Comparison of ENCODE assay signal across 11 mouse cellular contexts in genomic region chr1:36567818-36568603, GRCm38 (mm10). TPM values are rescaled to one million over a fixed set of nuclear protein-coding genes. Genes with fewer than 3 reads are reported as not detected.
A peak's percentile ranks its signal among the peaks of the same experiment; 100 is the strongest.
DNase-seq lines count a peak whose midpoint lies in the region; ATAC-seq and TF ChIP-seq lines count a peak whose summit lies in the region.
"Had no signal": no experiment of that assay in that cellular context is flagged by ENCODE, and none has a peak within 500 bp of the region (broad histone marks: within the 10 kb centered on the region; RNA-seq: fewer than 3 reads in every experiment).

No protein-coding gene starts in this region.

- 0 out of 2 replicates have a peak overlapping the region, but pooled peaks have one; percentile 3 for H3K9ac ChIP-seq in heart, embryonic 12.5 days
- no peak overlapping the region for H3K9ac ChIP-seq in liver, adult 2 months (ENCODE audit: low read depth, low read length)
- peak overlapping the region; percentile 25; the same call in 1 of the 2 replicates for H3K9ac ChIP-seq in embryonic facial prominence, embryonic 11.5 days (replicated peaks; ENCODE audit: low read length)

- H3K27me3 ChIP-seq in heart, embryonic 12.5 days (replicated peaks), result no peaks in the 10 kb centered on the region
- no peaks in the 10 kb centered on the region for H3K27me3 ChIP-seq in liver, adult 2 months (ENCODE audit: control insufficient read depth, insufficient read depth, low read length)
- no peaks in the 10 kb centered on the region for H3K27me3 ChIP-seq in embryonic facial prominence, embryonic 11.5 days (ENCODE audit: control insufficient read depth, insufficient read depth, low read length)
- H3K27me3 ChIP-seq in small intestine, adult 2 months (ENCODE audit: control insufficient read depth, insufficient read depth, low read length), result no peaks in the 10 kb centered on the region

- H3K4me3 ChIP-seq in heart, embryonic 12.5 days, result no peak overlapping the region
- no peak overlapping the region for H3K4me3 ChIP-seq in liver, adult 2 months (ENCODE audit: insufficient read depth, low read depth, low read length)
- H3K4me3 ChIP-seq in embryonic facial prominence, embryonic 11.5 days (ENCODE audit: low read depth, low read length), result no peak overlapping the region
- H3K4me3 ChIP-seq in small intestine, adult 2 months (ENCODE audit: low read depth, low read length), result no peak overlapping the region

- no peaks in the 10 kb centered on the region for H3K9me3 ChIP-seq in heart, embryonic 12.5 days (replicated peaks)
- H3K9me3 ChIP-seq in embryonic facial prominence, embryonic 11.5 days (replicated peaks; ENCODE audit: control insufficient read depth, low read length), result no peaks in the 10 kb centered on the region

- peaks cover 83% of the 10 kb centered on the region for H3K4me1 ChIP-seq in heart, embryonic 12.5 days (replicated peaks)
- H3K4me1 ChIP-seq in liver, adult 2 months (ENCODE audit: control insufficient read depth, insufficient read depth, low read length), result peaks cover 8% of the 10 kb centered on the region; the same call in 1 of the 2 replicates
- H3K4me1 ChIP-seq in embryonic facial prominence, embryonic 11.5 days (ENCODE audit: control insufficient read depth, insufficient read depth, low read length), result no peaks in the 10 kb centered on the region
- H3K4me1 ChIP-seq in small intestine, adult 2 months (ENCODE audit: control insufficient read depth, insufficient read depth, insufficient read length, low read length), result peaks cover 28% of the 10 kb centered on the region

- DNase-seq in heart, adult 9 months (ENCODE audit: low spot score in 2 of 2), result no peak
- DNase-seq in liver, adult 2 months (ENCODE audit: extremely low read depth, low read depth, low spot score), result peak; percentile 19
- DNase-seq in liver, result no peak
- DNase-seq in embryonic facial prominence, embryonic 11.5 days (ENCODE audit: low spot score), result no peak
- no peak for DNase-seq in cerebellum, postnatal 25 days
- DNase-seq in gastrocnemius, adult 18-20 months (ENCODE audit: low spot score), result no peak

- no peak overlapping the region for H3K27ac ChIP-seq in heart, embryonic 12.5 days (ENCODE audit: poor library complexity, severe bottlenecking)
- 0 out of 2 replicates have a peak overlapping the region, but pooled peaks have one; percentile 25 for H3K27ac ChIP-seq in liver, adult 2 months (replicated peaks; ENCODE audit: insufficient read depth, low read depth, low read length)
- H3K27ac ChIP-seq in embryonic facial prominence, embryonic 11.5 days (replicated peaks; ENCODE audit: low read depth, low read length), result no peak overlapping the region
- H3K27ac ChIP-seq in small intestine, adult 2 months (ENCODE audit: insufficient read depth, low read depth, low read length), result peak overlapping the region; percentile 50; the same call in 1 of the 2 replicates

- no peaks in the 10 kb centered on the region for H3K79me2 ChIP-seq in liver, adult 2 months (ENCODE audit: control insufficient read depth, insufficient read depth, low read length)

- H3K36me3 ChIP-seq in heart, embryonic 12.5 days, result no peaks in the 10 kb centered on the region
- H3K36me3 ChIP-seq in liver, adult 2 months (ENCODE audit: control insufficient read depth, insufficient read depth, low read length), result no peaks in the 10 kb centered on the region
- no peaks in the 10 kb centered on the region for H3K36me3 ChIP-seq in embryonic facial prominence, embryonic 11.5 days (replicated peaks; ENCODE audit: control insufficient read depth, insufficient read depth, low read depth, low read length)
- H3K36me3 ChIP-seq in small intestine, adult 2 months (ENCODE audit: control insufficient read depth, insufficient read depth, low read length), result no peaks in the 10 kb centered on the region

- no peak for TF ChIP-seq CTCF in liver, adult 2 months (IDR thresholded peaks at IDR 0.05; ENCODE audit: low read depth, low read length)
- TF ChIP-seq CTCF in small intestine, adult 2 months (IDR thresholded peaks at IDR 0.05; ENCODE audit: extremely low read depth, insufficient read length, insufficient replicate concordance, low read depth, low read length), result no peak

- peak overlapping the region; percentile 8; the same call in 1 of the 2 replicates for H3K4me2 ChIP-seq in heart, embryonic 12.5 days
- no peak overlapping the region for H3K4me2 ChIP-seq in embryonic facial prominence, embryonic 11.5 days (ENCODE audit: low read depth, low read length)

- no peak for ATAC-seq in heart, embryonic 12.5 days (ENCODE audit: insufficient number of reproducible peaks, low FRiP score)
- no peak for ATAC-seq in embryonic facial prominence, embryonic 11.5 days (replicated peaks; ENCODE audit: insufficient number of reproducible peaks, low FRiP score, low TSS enrichment, low read depth)

- 39% methylated on average over 21 of the region's 21 CpGs for WGBS in heart, embryonic 12.5 days
- 59% methylated on average over 21 of the region's 21 CpGs for WGBS in liver, adult 2 months
- WGBS in embryonic facial prominence, embryonic 11.5 days, result 42% methylated on average over 21 of the region's 21 CpGs
- WGBS in small intestine, adult 2 months, result 74% methylated on average over 21 of the region's 21 CpGs

- no peak for TF ChIP-seq POLR2A in liver, adult 2 months (IDR thresholded peaks at IDR 0.05; ENCODE audit: extremely low read depth, insufficient read depth, low read length)
- TF ChIP-seq POLR2A in small intestine, adult 2 months (IDR thresholded peaks at IDR 0.05; ENCODE audit: low read depth, low read length), result no peak

RNA-seq across cellular contexts. Expression of gene Sema4c, which starts 9.9 kb away (rescaled TPM):
- 11.9 and 13.3 TPM in 2 replicates for polyA plus RNA-seq in heart, embryonic 12.5 days (2016; fragmentation: Nextera tagmentation; extraction: Ambion mirVana)
- 1.5 and 2.2 TPM in 2 replicates for total RNA-seq in liver, adult 2 months (2014; rRNA removed)
- 1.4 and 2.4 TPM in 2 replicates for polyA plus RNA-seq in liver, adult 2 months (2012; rRNA removed)
- 3.7 and 4.4 TPM in 2 replicates for polyA plus RNA-seq in embryonic facial prominence, embryonic 11.5 days (2014; fragmentation: Nextera tagmentation; extraction: Ambion mirVana)
- 3.4 and 6.0 TPM in 2 replicates for polyA plus RNA-seq in small intestine, adult 2 months (2012; rRNA removed)
- total RNA-seq in gastrocnemius, adult 18-20 months (2021), result 1 to 10 TPM; 4.7 to 6.8 TPM

RNA-seq across cellular contexts. Expression of gene Ankrd39, which starts 20.8 kb away (rescaled TPM):
- polyA plus RNA-seq in heart, embryonic 12.5 days (2016; fragmentation: Nextera tagmentation; extraction: Ambion mirVana), result 23.1 and 24.4 TPM in 2 replicates
- total RNA-seq in liver, adult 2 months (2014; rRNA removed), result 2.6 and 4.9 TPM in 2 replicates
- 7.7 and 9.4 TPM in 2 replicates for polyA plus RNA-seq in liver, adult 2 months (2012; rRNA removed)
- 11.9 and 14.4 TPM in 2 replicates for polyA plus RNA-seq in embryonic facial prominence, embryonic 11.5 days (2014; fragmentation: Nextera tagmentation; extraction: Ambion mirVana)
- 10.3 and 13.5 TPM in 2 replicates for polyA plus RNA-seq in small intestine, adult 2 months (2012; rRNA removed)
- total RNA-seq in gastrocnemius, adult 18-20 months (2021), result 1 to 10 TPM; 7.3 to 8.6 TPM

RNA-seq across cellular contexts. Expression of gene Gm42417, which starts 28.8 kb away (rescaled TPM):
- 0.40 TPM in 1 of 2 replicates, not detected in the other for polyA plus RNA-seq in heart, embryonic 12.5 days (2016; fragmentation: Nextera tagmentation; extraction: Ambion mirVana)
- total RNA-seq in liver, adult 2 months (2014; rRNA removed), result not detected in 2 replicates
- polyA plus RNA-seq in liver, adult 2 months (2012; rRNA removed), result not detected in 2 replicates
- not detected in 2 replicates for polyA plus RNA-seq in embryonic facial prominence, embryonic 11.5 days (2014; fragmentation: Nextera tagmentation; extraction: Ambion mirVana)
- polyA plus RNA-seq in small intestine, adult 2 months (2012; rRNA removed), result not detected in 2 replicates
- total RNA-seq in gastrocnemius, adult 18-20 months (2021), result 1,000 to 10,000 TPM; 1,348 to 1,458 TPM
- total RNA-seq: adrenal gland, adult 2 months; left cerebral cortex, postnatal 14 days had no signal
- polyA plus RNA-seq: adrenal gland, adult 2 months; forebrain, embryonic 11.5 days had no signal

RNA-seq across cellular contexts. Expression of gene Ankrd23, which starts 31.3 kb away (rescaled TPM):
- polyA plus RNA-seq in heart, embryonic 12.5 days (2016; fragmentation: Nextera tagmentation; extraction: Ambion mirVana), result 14.9 and 16.8 TPM in 2 replicates
- total RNA-seq in liver, adult 2 months (2014; rRNA removed), result 1.8 and 2.0 TPM in 2 replicates
- 3.5 and 5.1 TPM in 2 replicates for polyA plus RNA-seq in liver, adult 2 months (2012; rRNA removed)
- polyA plus RNA-seq in embryonic facial prominence, embryonic 11.5 days (2014; fragmentation: Nextera tagmentation; extraction: Ambion mirVana), result 4.6 and 6.0 TPM in 2 replicates
- polyA plus RNA-seq in small intestine, adult 2 months (2012; rRNA removed), result 5.2 and 5.8 TPM in 2 replicates
- total RNA-seq in gastrocnemius, adult 18-20 months (2021), result 1,000 to 10,000 TPM; 3,219 to 3,282 TPM

RNA-seq across cellular contexts. Expression of gene Cnnm3, which starts 56.3 kb away (rescaled TPM):
- 2.2 and 3.4 TPM in 2 replicates for polyA plus RNA-seq in heart, embryonic 12.5 days (2016; fragmentation: Nextera tagmentation; extraction: Ambion mirVana)
- total RNA-seq in liver, adult 2 months (2014; rRNA removed), result 4.4 and 6.8 TPM in 2 replicates
- 11.3 and 14.1 TPM in 2 replicates for polyA plus RNA-seq in liver, adult 2 months (2012; rRNA removed)
- 3.5 and 5.4 TPM in 2 replicates for polyA plus RNA-seq in embryonic facial prominence, embryonic 11.5 days (2014; fragmentation: Nextera tagmentation; extraction: Ambion mirVana)
- polyA plus RNA-seq in small intestine, adult 2 months (2012; rRNA removed), result 7.1 and 13.0 TPM in 2 replicates
- total RNA-seq in gastrocnemius, adult 18-20 months (2021), result 10 to 100 TPM; 11.6 TPM

Comparison
In these comparisons a context has a peak if more than half of its experiments do, and no peak if none do; other contexts are left out.
1. H3K27ac ChIP-seq: peak in liver, adult 2 months (single experiment) and small intestine, adult 2 months (single experiment); none in heart, embryonic 12.5 days (single experiment) and embryonic facial prominence, embryonic 11.5 days (single experiment).